Mouse (Mus musculus) adrenal gland, postnatal 14 days (tissue): ENCODE data around the gene Raly. TPM values are rescaled to one million over a fixed set of nuclear protein-coding genes. Genes with fewer than 3 reads are reported as not detected.

Source experiments
- total RNA-seq: library from RNA; stranded (reverse); gene quantifications from 2 replicates; pipeline ENCODE4 v1.2.3, GENCODE M21; 2021

Gene Raly
- total RNA-seq, 1 experiment from 2014 or later: 194 TPM

Other genes starting within 250 kb of the Raly start
- 0.56 TPM in 1 of 2 replicates, not detected in the other for gene 1700003F12Rik, start 244.0 kb upstream of the Raly start, total RNA-seq
- gene Actl10, start 239.3 kb upstream of the Raly start, total RNA-seq: not detected in 2 replicates
- gene Necab3, start 232.2 kb upstream of the Raly start, total RNA-seq: 2.3 and 3.9 TPM in 2 replicates
- gene E2f1, start 221.2 kb upstream of the Raly start, total RNA-seq: 12.1 and 12.2 TPM in 2 replicates
- gene Pxmp4, start 187.4 kb upstream of the Raly start, total RNA-seq: 41.9 and 44.4 TPM in 2 replicates
- gene Zfp341, start 177.8 kb upstream of the Raly start, total RNA-seq: 2.2 and 3.1 TPM in 2 replicates
- not detected in 2 replicates for gene 4930519P11Rik, start 177.7 kb upstream of the Raly start, total RNA-seq
- 195 and 201 TPM in 2 replicates for gene Chmp4b, start 139.4 kb upstream of the Raly start, total RNA-seq
- gene Gm14214, start 21.1 kb upstream of the Raly start, total RNA-seq: not detected in 2 replicates
- not detected in 2 replicates for gene a, start 306 bp downstream of the Raly start, total RNA-seq
- gene Eif2s2, start 101.8 kb downstream of the Raly start, total RNA-seq: 138 and 155 TPM in 2 replicates
- 29.0 and 33.1 TPM in 2 replicates for gene Gm14226, start 227.2 kb downstream of the Raly start, total RNA-seq